Mouse (Mus musculus) liver, embryonic 14.5 days (tissue): ENCODE data around the gene Ppp6r3.

ENCODE experiments used
- CTCF ChIP-seq: IDR thresholded peaks from 2 replicates; pipeline ENCODE4 v1.5.1; 2016; ENCODE audit warnings: antibody characterized with exemption, low read depth, control low read depth
- EP300 ChIP-seq: IDR thresholded peaks from 2 replicates; pipeline ENCODE4 v1.6.1; 2016; ENCODE audit warnings: antibody characterized with exemption, low read depth

- no peak for TF ChIP-seq CTCF
- no peak; the same call in 1 of the 2 replicates for TF ChIP-seq EP300
Observed at GRCm38 (mm10) chr19:3575632-3576384, at the start of gene Ppp6r3.
